Mouse (Mus musculus) retina, postnatal 1 day (tissue): ENCODE results near the gene Susd6.
"Not testable (repeated sequence)": the region's sequence is repeated elsewhere in the genome, so short reads cannot be mapped to it uniquely, and the experiment has no call there.

Experiments used
- DNase-seq: peaks from one replicate; pipeline ENCODE4 v3.0.0-alpha.2; 2012

Susd6 gene

DNA sequence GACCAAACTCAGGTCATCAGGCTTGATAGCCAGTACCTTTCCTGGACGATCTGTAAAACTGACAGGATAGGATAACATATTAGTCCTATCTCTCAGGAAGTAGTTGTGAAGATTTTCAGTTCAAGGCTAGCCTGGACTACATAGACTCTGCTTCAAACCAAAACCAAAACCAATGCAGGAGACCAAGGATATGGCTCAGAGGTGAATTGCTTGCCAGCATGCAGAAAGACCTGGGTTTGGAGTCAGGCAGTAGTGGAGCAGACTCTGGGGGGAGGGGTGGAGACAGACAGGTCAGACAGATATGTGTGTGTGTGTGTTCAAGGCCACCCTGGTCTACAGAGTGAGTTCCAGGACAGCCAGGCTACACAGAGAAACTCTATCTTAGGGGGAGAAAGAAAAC is 3.7 kb upstream of the Susd6 start:
- DNase-seq, result no peak

GRCm38 (mm10) chr12:80787604-80788003 is 2.7 kb upstream of the Susd6 start:
- no peak for DNase-seq

GRCm38 (mm10) chr12:80788188-80788587 is 2.1 kb upstream of the Susd6 start:
- no peak for DNase-seq

- not testable (repeated sequence) for DNase-seq
These were observed 1.0 kb upstream of the Susd6 start for GRCm38 (mm10) chr12:80789276-80789675.

- DNase-seq, result no peak
These were observed 625 bp downstream of the Susd6 start for GRCm38 (mm10) chr12:80790700-80791570.

DNA sequence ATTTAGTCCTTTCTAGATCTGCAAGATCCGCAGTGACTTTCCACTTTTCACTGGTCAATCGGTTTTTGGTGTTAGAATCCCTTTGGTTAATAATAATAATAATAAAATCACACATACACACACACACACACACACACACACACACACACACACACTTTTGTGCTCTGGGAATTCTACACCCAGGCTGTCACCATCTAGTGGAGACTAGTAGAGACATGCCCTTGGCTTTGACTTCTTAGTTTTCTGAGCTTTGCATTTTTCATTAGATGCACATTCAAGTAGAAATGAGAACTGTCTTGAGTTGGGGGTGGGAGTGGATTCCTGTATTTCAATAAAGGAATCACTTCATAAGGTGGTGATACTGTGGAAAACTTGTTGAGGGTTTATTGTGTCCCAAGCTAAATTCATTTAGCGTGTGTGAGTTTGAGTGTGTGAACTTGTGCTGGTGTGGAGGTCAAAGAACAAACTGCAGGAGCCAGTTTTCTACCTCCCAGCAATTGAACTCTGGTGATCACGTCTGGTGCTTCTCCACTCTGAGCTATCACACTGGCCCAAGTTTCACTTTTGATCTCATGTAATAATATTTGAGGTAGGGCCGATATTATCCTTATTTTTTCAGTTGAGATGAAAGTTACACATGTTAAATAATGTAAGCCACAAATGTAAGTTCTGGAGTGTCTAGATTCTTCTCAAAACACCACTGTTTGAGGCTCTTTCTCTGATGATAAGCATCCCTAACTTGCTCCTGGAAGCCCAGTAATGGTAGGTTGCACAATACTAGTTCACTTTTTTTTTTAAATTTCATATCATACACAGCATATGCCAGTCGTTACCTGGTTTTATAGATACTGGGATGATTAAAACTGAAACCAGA is 1.5 kb downstream of the Susd6 start:
- peak; percentile 38 for DNase-seq

- no peak for DNase-seq
These were observed 2.6 kb downstream of the Susd6 start for GRCm38 (mm10) chr12:80792867-80793266.

GRCm38 (mm10) chr12:80793535-80793934 is 3.2 kb downstream of the Susd6 start:
- DNase-seq, result no peak

- DNase-seq, result no peak
These were observed 4.2 kb downstream of the Susd6 start for GRCm38 (mm10) chr12:80794522-80794921.

GRCm38 (mm10) chr12:80794935-80795785 is 4.8 kb downstream of the Susd6 start:
- DNase-seq, result no peak

GRCm38 (mm10) chr12:80798271-80798670 is 8.0 kb downstream of the Susd6 start:
- DNase-seq, result peak; percentile 48

DNA sequence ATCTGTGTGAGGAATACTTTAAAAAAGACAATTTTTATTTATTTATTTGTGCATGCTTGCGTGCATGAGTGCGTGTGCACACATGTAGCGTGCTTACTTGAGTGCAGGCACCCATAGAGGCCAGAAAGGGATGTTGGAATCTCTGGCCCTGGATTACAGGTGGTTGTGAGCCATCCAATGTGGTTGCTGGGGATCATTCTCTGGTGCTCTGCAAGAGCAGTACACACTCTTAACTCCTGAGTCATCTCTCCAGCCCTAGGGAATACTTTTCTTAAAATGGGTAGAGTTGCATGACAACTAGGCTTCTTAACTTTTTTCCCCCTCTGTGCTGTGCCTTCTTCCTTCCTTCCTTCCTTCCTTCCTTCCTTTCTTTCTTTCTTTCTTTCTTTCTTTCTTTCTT is 9.8 kb downstream of the Susd6 start:
- DNase-seq, result no peak

- DNase-seq, result no peak
These were observed 11.1 kb downstream of the Susd6 start for GRCm38 (mm10) chr12:80801443-80801842.

DNA sequence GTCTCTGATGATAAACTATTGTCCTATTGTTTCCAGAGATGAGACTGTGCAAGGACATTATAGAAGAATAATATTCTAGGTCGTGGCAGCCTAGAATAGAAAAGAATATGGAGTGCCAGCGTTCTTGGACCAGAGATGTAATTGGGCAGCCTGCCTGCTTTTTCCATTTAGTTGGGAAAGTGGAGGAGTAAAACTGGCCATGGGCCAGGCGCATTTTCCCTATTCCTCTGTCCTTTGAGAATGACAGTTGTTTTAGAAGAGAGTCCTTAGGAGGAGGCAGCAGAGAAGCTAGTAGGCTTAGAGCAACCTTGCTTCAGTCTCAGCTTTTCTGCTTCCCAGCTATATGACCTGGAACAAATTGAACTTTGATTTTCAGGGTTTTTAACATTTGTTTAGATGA is 13.6 kb downstream of the Susd6 start:
- peak; percentile 9 for DNase-seq

DNA sequence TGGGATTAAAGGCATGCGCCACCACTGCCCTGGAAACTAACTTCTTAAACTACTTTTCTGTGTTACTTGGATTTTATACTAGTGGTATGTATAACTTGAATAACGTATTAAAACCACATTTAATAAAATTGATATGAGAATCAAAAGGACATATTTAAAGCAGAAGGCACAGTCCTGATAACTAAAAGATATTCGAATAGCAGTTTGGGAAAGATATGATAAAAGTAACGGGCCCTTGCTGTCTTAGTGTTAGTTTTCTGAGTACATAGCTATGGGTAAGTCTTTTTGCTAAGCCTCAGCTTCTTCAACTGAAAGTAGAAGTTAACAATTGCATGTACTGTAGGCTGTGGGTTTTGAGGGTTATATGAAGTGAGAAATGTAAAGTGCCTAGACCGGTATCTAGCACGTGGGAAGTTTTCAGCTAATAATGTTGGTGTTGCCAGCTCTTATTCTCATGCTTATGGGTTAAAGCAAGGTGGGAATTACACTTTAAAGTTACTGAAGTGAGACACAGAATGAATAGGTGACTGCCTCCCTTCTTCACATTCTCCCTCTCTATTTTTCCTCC is 14.6 kb downstream of the Susd6 start:
- no peak for DNase-seq

- peak; percentile 8 for DNase-seq
These were observed 17.3 kb downstream of the Susd6 start for GRCm38 (mm10) chr12:80807451-80808085.

GRCm38 (mm10) chr12:80810005-80810404 is 19.7 kb downstream of the Susd6 start:
- no peak for DNase-seq

GRCm38 (mm10) chr12:80811646-80812509 is 21.6 kb downstream of the Susd6 start:
- peak; percentile 20 for DNase-seq

- DNase-seq, result no peak
These were observed 22.2 kb downstream of the Susd6 start for GRCm38 (mm10) chr12:80812510-80812820.

- DNase-seq, result no peak
These were observed 23.1 kb downstream of the Susd6 start for GRCm38 (mm10) chr12:80813456-80813855.

- no peak for DNase-seq
These were observed 23.6 kb downstream of the Susd6 start for GRCm38 (mm10) chr12:80813872-80814271.
